Mouse (Mus musculus) forebrain, embryonic 12.5 days (tissue): ENCODE data around the gene Ntn1. TPM values are rescaled to one million over a fixed set of nuclear protein-coding genes. Genes with fewer than 3 reads are reported as not detected.

Experiments used
- ATAC-seq: fragments of 200-750 bp; cut with Nextera tagmentation; 2 replicates; pipeline ENCODE4 v1.8.0; 2017; ENCODE audit warnings: moderate TSS enrichment; ENCODE audit not compliant: low FRiP score
- H3K27ac ChIP-seq: fragments of 300-500 bp; sonication (generic); 2 replicates; pipeline ENCODE4 v1.5.1; 2016; ENCODE audit warnings: mild to moderate bottlenecking
- H3K27me3 ChIP-seq: fragments of 300-500 bp; sonication (generic); 2 replicates; pipeline ENCODE4 v1.6.1; 2016; ENCODE audit warnings: mild to moderate bottlenecking
- H3K36me3 ChIP-seq: fragments of 300-500 bp; sonication (generic); replicated peaks from 2 replicates; pipeline ENCODE4 v1.6.1; 2016; ENCODE audit warnings: mild to moderate bottlenecking
- H3K4me1 ChIP-seq: fragments of 300-500 bp; sonication (generic); 2 replicates; pipeline ENCODE4 v1.6.1; 2016
- H3K4me2 ChIP-seq: fragments of 300-500 bp; sonication (generic); 2 replicates; pipeline ENCODE4 v1.6.1; 2016; ENCODE audit warnings: mild to moderate bottlenecking, moderate library complexity
- H3K4me3 ChIP-seq: fragments of 300-500 bp; sonication (generic); replicated peaks from 2 replicates; pipeline ENCODE4 v1.5.1; 2016; ENCODE audit warnings: mild to moderate bottlenecking
- H3K9ac ChIP-seq: fragments of 300-500 bp; sonication (generic); 2 replicates; pipeline ENCODE4 v1.6.1; 2016; ENCODE audit warnings: mild to moderate bottlenecking
- H3K9me3 ChIP-seq: fragments of 300-500 bp; sonication (generic); 2 replicates; pipeline ENCODE4 v1.6.1; 2016
- WGBS: fragments of 180-500 bp; shearing (Covaris S2); methylation state at CpG from one replicate; pipeline ENCODE4 v1.1.7; 2016; 5-methylcytosine and 5-hydroxymethylcytosine counted together
- polyA plus RNA-seq: library from polyadenylated mRNA; unstranded; fragments of >200 nt; fragmentation: Nextera tagmentation; extraction: Ambion mirVana; gene quantifications from 2 replicates; pipeline ENCODE4 v1.2.1, GENCODE M21; 2016

The Ntn1 gene
- polyA plus RNA-seq, 1 experiment from 2014 or later = 14.2 TPM

GRCm38 (mm10) chr11:68386589-68387440, 13.8 kb downstream of the Ntn1 start:
- Histone ChIP-seq H3K4me3 (peak overlapping the region; percentile 69), H3K36me3 (no peaks in the 10 kb centered on the region), H3K27me3 (peaks cover 92% of the 10 kb centered on the region), H3K4me2 (peak overlapping the region; percentile 96), H3K4me1 (peaks cover 57% of the 10 kb centered on the region), H3K9me3 (no peaks in the 10 kb centered on the region), H3K27ac (peak overlapping the region; percentile 83), H3K9ac (peak overlapping the region; percentile 78)
- ATAC-seq = peak; percentile 67
- WGBS = under 1% methylated on average over 69 of the region's 90 CpGs

- WGBS = under 1% methylated on average over 59 of the region's 68 CpGs
- Histone ChIP-seq H3K9ac (peak overlapping the region; percentile 78), H3K9me3 (no peaks in the 10 kb centered on the region), H3K36me3 (no peaks in the 10 kb centered on the region), H3K27ac (peak overlapping the region; percentile 83), H3K4me2 (peak overlapping the region; percentile 96), H3K4me1 (peaks cover 60% of the 10 kb centered on the region), H3K27me3 (peaks cover 92% of the 10 kb centered on the region), H3K4me3 (peak overlapping the region; percentile 69)
- peak; percentile 55 for ATAC-seq
Measured at GRCm38 (mm10) chr11:68385921-68386588, 14.6 kb downstream of the Ntn1 start.

GRCm38 (mm10) chr11:68385021-68385821, 15.4 kb downstream of the Ntn1 start:
- Histone ChIP-seq H3K36me3 (no peaks in the 10 kb centered on the region), H3K9me3 (no peaks in the 10 kb centered on the region), H3K4me2 (peak overlapping the region; percentile 96), H3K9ac (peak overlapping the region; percentile 78), H3K27ac (peak overlapping the region; percentile 83), H3K4me3 (peak overlapping the region; percentile 69), H3K4me1 (peaks cover 52% of the 10 kb centered on the region), H3K27me3 (peaks cover 88% of the 10 kb centered on the region)
- ATAC-seq = peak; percentile 8
- WGBS = under 1% methylated on average over 94 of the region's 94 CpGs

GRCm38 (mm10) chr11:68384592-68385020, 16.0 kb downstream of the Ntn1 start:
- Histone ChIP-seq H3K27ac (peak overlapping the region; percentile 61), H3K9me3 (no peaks in the 10 kb centered on the region), H3K4me3 (peak overlapping the region; percentile 69), H3K9ac (peak overlapping the region; percentile 78), H3K27me3 (peaks cover 85% of the 10 kb centered on the region), H3K4me2 (peak overlapping the region; percentile 96), H3K36me3 (no peaks in the 10 kb centered on the region), H3K4me1 (peaks cover 52% of the 10 kb centered on the region)
- under 1% methylated on average over 27 of the region's 27 CpGs for WGBS
- ATAC-seq = no peak

- ATAC-seq = no peak
- Histone ChIP-seq H3K9ac (peak overlapping the region; percentile 78), H3K9me3 (no peaks in the 10 kb centered on the region), H3K27ac (no peak overlapping the region), H3K4me2 (peak overlapping the region; percentile 96), H3K4me3 (peak overlapping the region; percentile 69), H3K36me3 (no peaks in the 10 kb centered on the region), H3K4me1 (peaks cover 54% of the 10 kb centered on the region), H3K27me3 (peaks cover 85% of the 10 kb centered on the region)
- WGBS = 4% methylated on average over 12 of the region's 12 CpGs
Measured at GRCm38 (mm10) chr11:68384131-68384530, 16.5 kb downstream of the Ntn1 start.

GRCm38 (mm10) chr11:68383519-68383918, 17.1 kb downstream of the Ntn1 start:
- no peak overlapping the region for H3K27ac ChIP-seq
- no peaks in the 10 kb centered on the region for H3K9me3 ChIP-seq
- H3K36me3 ChIP-seq = no peaks in the 10 kb centered on the region
- H3K9ac ChIP-seq = peak overlapping the region; percentile 40
- peak overlapping the region; percentile 69 for H3K4me3 ChIP-seq
- no peak for ATAC-seq
- WGBS = 2% methylated on average over 10 of the region's 10 CpGs
- peak overlapping the region; percentile 96 for H3K4me2 ChIP-seq
- peaks cover 79% of the 10 kb centered on the region for H3K27me3 ChIP-seq
- H3K4me1 ChIP-seq = peaks cover 60% of the 10 kb centered on the region

- no peak overlapping the region for H3K27ac ChIP-seq
- 62% methylated on average over 1 of the region's 1 CpGs for WGBS
Measured at GRCm38 (mm10) chr11:68381833-68382232, 18.8 kb downstream of the Ntn1 start.

GRCm38 (mm10) chr11:68381318-68381717, 19.3 kb downstream of the Ntn1 start:
- H3K4me2 ChIP-seq = no peak overlapping the region

More at GRCm38 (mm10) chr11:68381833-68382232, 18.8 kb downstream of the Ntn1 start:
- H3K36me3 ChIP-seq = 0 out of 2 replicates have a peak, but pooled peaks cover 4% of the 10 kb centered on the region
- peaks cover 70% of the 10 kb centered on the region for H3K27me3 ChIP-seq
- H3K4me2 ChIP-seq = no peak overlapping the region
- no peak for ATAC-seq
- no peak overlapping the region for H3K4me3 ChIP-seq
- no peak overlapping the region for H3K9ac ChIP-seq
- H3K4me1 ChIP-seq = peaks cover 61% of the 10 kb centered on the region
- H3K9me3 ChIP-seq = no peaks in the 10 kb centered on the region

GRCm38 (mm10) chr11:68378946-68379764, 21.5 kb downstream of the Ntn1 start:
- 5% methylated on average over 16 of the region's 16 CpGs for WGBS
- Histone ChIP-seq H3K4me2 (peak overlapping the region; percentile 34), H3K27me3 (peaks cover 54% of the 10 kb centered on the region), H3K9ac (no peak overlapping the region; the same call in 1 of the 2 replicates), H3K9me3 (no peaks in the 10 kb centered on the region), H3K27ac (peak overlapping the region; percentile 36; the same call in 1 of the 2 replicates), H3K4me3 (no peak overlapping the region), H3K36me3 (0 out of 2 replicates have a peak, but pooled peaks cover 6% of the 10 kb centered on the region), H3K4me1 (peaks cover 38% of the 10 kb centered on the region)
- ATAC-seq = no peak

More at GRCm38 (mm10) chr11:68381318-68381717, 19.3 kb downstream of the Ntn1 start:
- peaks cover 59% of the 10 kb centered on the region for H3K4me1 ChIP-seq
- no peak for ATAC-seq
- no peaks in the 10 kb centered on the region for H3K9me3 ChIP-seq
- H3K36me3 ChIP-seq = 0 out of 2 replicates have a peak, but pooled peaks cover 4% of the 10 kb centered on the region
- no peak overlapping the region for H3K4me3 ChIP-seq
- 68% methylated on average over 9 of the region's 9 CpGs for WGBS
- H3K27ac ChIP-seq = no peak overlapping the region
- H3K27me3 ChIP-seq = peaks cover 69% of the 10 kb centered on the region
- H3K9ac ChIP-seq = no peak overlapping the region

- Histone ChIP-seq H3K9ac (no peak overlapping the region), H3K36me3 (0 out of 2 replicates have a peak, but pooled peaks cover 6% of the 10 kb centered on the region)
Measured at GRCm38 (mm10) chr11:68378419-68378818, 22.2 kb downstream of the Ntn1 start.

GRCm38 (mm10) chr11:68373105-68373504, 27.5 kb downstream of the Ntn1 start:
- WGBS = 67% methylated on average over 10 of the region's 10 CpGs
- peaks cover 25% of the 10 kb centered on the region; the same call in 1 of the 2 replicates for H3K27me3 ChIP-seq
- 0 out of 2 replicates have a peak, but pooled peaks cover 6% of the 10 kb centered on the region for H3K36me3 ChIP-seq
- H3K9me3 ChIP-seq = no peaks in the 10 kb centered on the region
- no peak overlapping the region for H3K27ac ChIP-seq
- H3K4me2 ChIP-seq = no peak overlapping the region
- no peak for ATAC-seq
- peaks cover 7% of the 10 kb centered on the region for H3K4me1 ChIP-seq
- H3K9ac ChIP-seq = no peak overlapping the region
- H3K4me3 ChIP-seq = no peak overlapping the region

More at GRCm38 (mm10) chr11:68378419-68378818, 22.2 kb downstream of the Ntn1 start:
- Histone ChIP-seq H3K9me3 (no peaks in the 10 kb centered on the region), H3K27me3 (peaks cover 52% of the 10 kb centered on the region), H3K4me3 (no peak overlapping the region), H3K4me1 (peaks cover 32% of the 10 kb centered on the region), H3K4me2 (peak overlapping the region; percentile 34; the same call in 1 of the 2 replicates), H3K27ac (peak overlapping the region; percentile 15; the same call in 1 of the 2 replicates)
- 0 out of 2 replicates have a peak, but pooled peaks have one; percentile 51 for ATAC-seq
- WGBS = 8% methylated on average over 5 of the region's 5 CpGs
